Mouse (Mus musculus): ENCODE data around the gene Tspan32.

The Tspan32 gene

DNA sequence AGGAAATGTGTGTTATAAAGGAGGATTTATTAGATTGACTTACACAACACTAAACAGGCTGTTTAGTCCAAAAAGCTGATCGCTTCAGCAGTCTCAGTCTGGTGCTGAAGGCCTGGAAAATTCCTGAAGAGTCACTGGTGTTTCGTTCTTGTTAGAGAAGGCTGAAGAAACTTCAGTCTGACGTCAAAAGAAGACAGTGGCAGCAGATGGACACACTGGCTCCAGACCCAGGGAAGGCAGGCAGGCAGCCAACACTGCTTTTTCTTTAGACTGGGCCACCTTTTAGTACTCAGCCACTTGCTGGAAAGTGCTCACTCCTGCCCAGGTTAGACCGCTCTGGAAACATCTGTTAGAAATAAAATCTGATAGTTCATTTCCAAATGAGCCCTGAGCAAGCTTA is 28.7 kb downstream of the Tspan32 start:
- no peak for DNase-seq (ENCODE audit: low read depth)

DNA sequence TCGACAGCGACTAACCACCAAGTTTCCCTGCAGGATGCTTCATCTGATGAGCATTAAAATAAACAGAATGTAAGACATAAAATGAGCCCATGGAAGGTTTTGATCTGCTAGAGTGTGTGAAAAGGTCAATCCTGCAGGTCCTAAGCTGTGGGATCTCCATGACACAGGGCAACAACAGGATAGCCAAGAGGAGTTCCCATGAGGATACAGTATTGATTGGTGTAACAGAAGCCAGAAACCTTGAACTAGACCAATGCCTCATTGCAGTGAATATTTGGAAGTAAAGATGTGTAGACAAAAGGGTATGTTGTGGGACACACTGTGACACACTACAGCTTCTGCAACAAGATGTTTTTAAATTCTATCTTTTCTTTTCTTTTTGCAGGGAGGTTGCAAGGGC is 29.3 kb downstream of the Tspan32 start:
- no peak for DNase-seq (ENCODE audit: low read depth)

DNA sequence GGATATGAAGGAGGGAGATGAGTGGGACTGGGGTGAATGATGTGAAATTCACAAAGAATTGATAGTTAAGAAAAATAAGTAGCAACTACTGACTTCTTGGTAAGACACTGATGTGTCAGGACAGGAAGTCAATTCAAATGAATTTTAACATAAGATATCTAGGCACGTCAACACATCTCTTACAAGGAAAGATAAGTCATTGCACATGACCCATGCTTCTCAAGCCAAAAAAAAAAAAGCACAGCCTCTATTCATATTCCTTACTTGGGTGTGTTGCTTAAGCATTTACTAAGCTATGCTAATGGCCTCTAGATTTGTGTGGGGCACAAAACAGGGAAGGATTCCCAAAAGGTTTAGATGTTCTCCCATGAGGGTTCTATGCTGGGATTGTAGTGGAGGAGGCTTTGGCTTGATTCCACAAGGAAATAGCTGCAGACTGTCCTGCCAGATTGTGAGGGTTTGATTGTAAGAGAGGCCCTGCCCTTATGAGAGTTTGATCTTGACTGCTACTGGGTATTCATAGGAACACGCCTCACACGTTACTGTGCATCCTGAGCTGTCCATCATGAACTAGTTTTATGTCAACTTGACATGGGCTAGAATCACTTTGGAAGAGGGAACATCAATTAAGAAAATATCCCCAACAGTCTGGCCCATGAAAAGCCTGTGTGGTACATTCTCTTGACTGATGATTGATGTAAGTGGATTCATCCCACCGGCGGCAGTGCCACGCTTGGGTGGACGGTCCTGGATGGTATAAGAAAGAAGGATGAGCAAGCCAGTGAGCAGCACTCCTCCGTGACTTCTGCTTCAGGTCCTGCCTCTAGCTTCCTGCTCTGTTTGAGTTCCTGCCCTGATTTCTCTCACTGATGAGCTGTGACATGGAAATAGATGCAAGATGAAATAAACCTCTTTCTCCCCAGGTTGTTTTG is 29.9 kb downstream of the Tspan32 start:
- no peak for DNase-seq (ENCODE audit: low read depth)

DNA sequence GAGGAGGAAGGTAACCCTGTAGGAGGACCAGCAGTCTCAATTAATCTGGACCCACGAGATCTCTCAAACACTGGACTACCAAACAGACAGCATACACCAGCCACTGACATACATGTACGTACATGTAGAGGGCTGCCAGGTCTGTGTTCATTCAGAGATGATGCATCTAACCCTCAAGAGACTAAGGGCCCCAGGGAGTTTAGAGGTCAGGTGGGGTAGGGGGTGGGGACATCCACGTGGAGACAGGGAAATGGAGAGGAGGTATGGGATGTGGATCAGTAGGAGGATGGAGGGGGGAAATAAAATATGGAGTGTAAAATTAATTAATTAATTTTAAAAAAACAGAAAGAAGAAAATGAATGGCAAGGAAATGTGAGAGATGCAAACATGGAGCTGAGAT is 31.9 kb downstream of the Tspan32 start:
- DNase-seq (ENCODE audit: low read depth): no peak

DNA sequence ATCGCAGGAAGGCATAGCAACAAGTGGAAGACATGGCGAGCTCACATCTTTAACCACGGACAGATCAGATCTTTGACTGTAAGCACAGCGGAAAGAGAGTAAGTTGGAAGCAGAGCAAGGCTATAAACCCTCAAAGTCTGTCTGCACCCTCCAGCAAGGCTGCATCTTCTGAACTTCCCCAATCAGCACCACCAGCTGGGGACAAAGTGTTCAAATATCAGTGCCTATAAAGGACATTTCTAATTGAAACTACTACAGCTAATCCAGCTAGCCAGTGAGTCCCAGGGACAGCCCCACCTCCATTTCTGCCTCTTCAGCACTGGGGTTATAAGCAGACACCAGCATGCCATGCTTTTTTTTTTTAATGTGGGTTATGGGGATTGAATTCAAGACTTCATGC is 32.5 kb downstream of the Tspan32 start:
- no peak for DNase-seq (ENCODE audit: low read depth)

DNA sequence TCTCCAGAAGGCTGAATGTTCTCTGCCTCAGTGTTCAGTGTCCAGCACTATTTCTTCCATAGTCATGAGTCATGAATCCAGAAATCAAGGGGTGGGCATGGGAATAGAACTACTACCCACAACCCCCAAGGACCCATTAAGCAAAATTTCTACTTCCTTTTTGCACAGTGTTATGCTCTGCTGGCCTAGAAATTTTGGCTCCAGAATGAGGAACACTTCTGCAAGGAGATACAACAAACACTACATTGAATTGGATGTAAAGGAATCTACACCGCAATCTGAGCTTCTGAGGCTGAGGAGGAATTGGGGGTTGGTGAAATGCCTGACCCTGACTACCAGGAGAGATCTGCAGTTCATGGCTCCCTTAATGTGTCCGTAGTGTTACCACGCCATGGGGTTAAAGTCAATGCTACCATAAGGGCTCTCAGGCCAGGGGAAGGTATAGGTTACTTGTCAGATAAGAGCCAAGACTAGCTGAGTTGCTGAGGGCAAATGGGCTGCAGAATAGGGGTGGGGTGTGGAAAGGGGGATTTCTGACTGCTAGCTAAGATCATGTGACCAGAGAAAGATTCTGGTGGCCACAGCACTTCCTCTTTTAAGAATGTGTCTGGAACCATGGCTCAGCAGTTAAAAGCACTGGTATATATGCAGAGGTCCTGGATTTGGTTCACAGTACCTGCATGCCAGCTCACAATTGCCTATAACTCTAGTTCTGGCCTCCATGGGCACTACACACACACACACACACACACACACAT is 33.5 kb downstream of the Tspan32 start:
- no peak for DNase-seq (ENCODE audit: low read depth)

DNA sequence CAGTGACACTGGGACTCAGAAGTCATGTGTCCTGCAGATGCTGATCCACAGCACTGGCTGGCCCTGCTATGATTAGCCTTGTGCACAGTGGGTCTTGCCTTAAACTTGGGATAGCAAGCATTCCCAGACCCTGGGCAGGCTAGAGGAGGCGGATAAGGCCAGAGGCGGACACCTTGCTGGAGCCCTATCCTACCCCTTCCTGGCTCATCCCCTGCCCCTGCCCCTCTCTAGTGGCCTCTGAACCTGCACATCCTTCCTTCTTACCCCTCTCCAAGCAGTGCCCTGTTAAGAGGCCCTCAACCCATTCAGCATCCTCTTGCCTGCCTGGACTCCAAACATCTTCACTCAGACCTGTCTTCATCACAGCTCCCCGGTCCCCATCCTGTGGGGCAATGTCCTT is 35.7 kb downstream of the Tspan32 start:
- no peak for DNase-seq (ENCODE audit: low read depth)

DNA sequence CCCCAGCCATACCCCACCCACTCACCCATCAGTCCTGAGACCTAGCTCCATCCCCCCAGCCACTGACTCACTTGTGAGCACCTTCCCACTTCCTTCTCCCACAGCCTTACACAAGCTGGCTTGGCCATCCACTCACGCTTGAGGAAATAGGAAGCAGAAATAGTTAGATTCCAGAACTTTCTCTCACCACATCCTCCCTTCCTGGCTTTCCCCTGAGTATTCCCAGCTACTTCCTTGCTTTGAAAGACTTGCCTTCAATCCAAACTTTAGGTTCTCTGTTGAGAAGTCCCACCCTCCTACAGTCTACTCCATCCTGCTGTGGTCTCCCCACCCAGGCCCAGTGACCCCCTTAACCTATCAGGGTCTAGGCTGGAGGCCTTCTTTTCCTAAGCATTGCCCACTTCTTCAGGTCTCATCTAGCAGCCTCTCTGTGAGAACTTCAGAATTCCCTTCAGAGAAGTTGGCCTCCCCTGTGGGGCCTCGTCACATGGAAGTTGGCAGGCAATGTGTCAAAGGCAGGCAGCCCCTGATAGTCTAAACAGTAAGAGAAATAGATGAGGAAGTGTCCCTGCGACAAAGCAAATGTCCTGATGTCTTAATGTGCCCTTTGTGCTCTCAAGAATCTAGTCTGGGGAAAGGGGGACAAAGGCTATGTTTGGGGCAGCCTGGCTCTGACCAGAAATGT is 36.4 kb downstream of the Tspan32 start:
- DNase-seq (ENCODE audit: low read depth): no peak

DNA sequence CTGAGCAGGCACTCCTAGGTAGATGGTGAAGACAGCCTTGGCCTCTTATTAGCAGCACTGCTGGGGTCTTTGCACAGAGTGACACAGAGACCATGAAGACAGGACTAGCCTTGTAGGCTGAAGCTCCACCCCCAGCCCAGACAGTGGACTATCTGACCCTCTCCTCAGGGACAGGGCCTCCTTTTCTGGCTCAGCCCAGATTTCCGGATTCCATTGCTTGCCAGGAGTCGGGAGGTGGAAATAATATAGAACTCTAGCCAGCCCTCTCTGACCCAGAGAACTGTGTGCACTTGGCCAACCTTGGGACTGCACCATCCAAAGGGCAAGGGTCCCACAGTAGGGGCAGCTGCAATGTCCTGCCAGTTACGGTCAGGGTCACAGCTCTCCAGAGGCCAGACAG is 37.2 kb downstream of the Tspan32 start:
- no peak for DNase-seq (ENCODE audit: low read depth)

DNA sequence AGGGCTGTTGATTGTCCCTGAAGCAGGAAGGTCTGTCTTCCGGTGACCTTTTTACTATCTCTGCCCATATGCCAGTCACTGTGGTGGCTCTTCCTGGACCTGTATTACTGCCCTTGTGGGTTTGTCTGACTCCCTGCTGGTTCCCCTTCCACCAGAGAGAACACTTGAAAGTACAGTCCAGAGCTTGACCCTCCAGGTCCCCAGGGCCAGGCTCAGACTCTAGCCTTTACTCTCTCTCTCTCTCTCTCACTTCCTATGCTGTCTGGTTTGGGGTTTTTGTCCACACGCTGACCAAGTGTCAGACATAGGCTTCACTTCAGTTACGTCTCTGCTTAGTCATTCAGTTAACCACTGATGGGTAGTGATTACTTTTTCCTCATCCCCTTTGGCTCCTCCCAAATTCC is 38.1 kb downstream of the Tspan32 start:
- no peak for DNase-seq (ENCODE audit: low read depth)

DNA sequence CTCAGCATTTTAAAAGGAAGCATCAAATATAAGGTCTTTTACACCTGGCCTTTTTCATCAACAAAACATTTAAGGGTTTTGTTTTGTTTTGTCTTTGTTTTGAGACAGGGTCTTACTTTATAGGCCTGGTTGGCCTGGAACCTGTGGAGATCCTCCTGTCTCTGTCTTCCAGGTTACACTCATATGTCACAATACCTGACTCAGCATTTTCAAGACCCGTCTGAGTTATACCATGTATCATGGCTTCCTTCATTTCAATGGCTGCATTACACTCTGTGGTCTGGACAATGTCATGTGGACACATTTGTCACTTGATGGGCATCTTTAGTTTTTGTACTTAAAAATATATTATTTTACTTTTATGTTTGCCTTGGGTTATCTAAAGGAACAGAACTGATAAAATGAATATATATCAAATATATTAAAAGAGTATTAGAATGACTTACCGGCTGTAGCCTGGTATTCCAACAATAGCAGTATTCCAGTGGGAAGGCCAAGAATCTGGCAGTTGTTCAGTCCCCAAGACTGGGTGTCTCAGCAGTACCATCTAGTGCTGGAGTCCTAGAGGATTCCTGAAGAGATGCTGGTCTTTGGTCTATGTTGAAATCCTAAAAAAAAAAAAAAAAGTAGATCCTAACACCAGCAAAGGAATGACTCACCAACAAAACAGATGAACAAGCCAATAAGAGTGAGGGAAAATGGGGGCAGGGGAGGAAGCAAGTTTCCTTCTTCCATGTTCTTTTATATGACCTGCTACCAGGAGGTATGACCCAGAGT is 39.4 kb downstream of the Tspan32 start:
- no peak for DNase-seq (ENCODE audit: low read depth)

DNA sequence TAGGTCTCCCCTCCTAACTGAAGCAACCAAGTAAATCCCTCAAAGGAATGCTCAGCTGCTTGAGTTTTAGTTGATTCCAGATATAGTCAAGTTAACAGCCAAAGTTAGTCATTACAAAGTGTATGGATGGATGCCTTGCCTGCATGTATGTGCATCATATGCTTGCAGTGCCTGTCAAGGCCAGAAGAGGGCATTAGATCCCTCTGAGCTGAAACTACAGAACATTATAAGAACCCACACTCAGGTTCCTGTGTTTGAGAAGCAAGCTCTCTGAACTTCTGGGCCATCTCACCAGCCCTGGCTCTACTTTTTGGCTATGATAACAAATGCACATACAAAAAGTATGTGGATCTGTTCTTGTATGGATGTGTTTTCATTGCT is 40.0 kb downstream of the Tspan32 start:
- DNase-seq (ENCODE audit: low read depth): no peak

DNA sequence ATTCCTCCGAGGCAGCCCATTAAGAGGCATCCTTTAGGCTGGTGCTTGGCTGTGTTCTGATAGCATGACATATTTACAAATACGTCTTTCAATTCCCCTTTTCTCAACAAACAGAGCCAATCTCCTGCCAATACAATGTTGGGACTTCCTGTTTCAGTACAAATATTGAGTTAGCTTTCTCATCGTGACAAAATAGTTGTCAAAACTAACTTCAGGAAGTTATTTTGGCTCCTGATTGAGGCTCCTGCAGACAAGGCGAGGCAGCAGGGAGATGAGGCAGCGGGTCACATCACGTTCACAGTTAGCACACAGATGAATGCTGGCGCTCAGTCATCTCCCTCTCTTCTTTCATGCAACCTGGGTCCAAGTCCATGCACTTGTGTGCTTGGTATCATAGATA is 41.5 kb downstream of the Tspan32 start:
- DNase-seq (ENCODE audit: low read depth): no peak

DNA sequence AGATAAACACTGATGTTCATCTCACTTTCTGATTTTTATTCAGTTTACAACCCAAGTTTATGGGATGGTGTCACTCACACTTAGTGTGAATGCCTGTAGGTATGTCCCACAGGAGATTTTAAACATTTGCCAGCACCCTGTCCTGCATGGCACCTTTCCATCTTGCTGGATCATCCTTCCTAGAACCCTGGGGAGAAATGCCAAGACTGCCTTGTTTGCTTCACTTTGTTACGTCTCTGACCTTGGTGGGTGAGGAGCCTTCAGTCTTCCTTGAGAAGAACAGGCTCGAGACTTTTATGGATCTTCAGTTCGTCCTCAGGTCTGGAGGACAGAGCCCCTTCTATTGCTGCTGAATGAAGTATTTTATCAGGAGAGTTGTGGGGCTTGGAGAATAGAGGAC is 44.5 kb downstream of the Tspan32 start:
- no peak for DNase-seq (ENCODE audit: low read depth)

DNA sequence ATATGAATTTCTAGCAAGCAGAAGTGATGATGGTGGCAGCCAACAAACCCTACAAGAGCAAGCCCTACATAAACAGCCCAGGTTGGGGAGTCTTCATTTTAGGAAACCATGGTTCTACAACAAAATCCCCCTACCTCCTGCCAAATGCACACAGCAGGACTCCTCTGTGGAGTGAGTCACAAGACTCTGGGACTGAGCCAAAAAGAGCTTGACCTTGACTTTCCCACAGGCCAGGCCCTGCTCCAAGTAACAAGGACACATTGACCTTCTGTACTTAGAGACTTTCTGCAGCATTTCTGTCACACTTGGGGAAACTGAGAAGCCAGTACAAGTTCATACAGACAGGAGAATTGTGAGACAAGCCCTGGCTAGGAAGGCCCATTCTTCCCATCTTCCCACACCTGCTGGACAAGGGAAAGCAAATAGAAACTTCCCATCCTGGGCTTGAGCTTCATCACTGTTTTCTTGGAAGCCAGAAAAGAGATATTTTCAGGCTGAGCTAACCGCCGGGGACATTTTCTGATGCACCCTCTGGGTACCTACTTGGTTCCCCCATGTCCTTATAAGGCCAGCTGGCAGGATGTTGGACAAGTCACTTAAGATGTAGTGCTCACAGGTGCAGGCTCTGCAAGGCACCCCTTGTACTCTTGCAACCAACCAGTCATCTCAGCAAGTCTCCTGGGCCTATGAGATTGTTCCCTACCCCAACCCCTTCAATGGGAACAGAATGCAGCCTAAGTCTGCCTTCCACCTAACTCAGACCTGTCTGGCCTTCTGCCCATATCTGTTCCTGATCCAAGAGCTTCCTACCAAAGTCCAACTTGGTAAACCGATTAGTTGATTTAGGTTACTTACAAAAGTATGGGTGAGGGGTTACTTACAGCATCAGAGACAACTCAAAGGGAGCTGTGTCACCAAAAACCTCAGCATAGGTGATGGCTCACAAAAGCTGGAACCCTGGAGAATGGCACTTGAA is 45.3 kb downstream of the Tspan32 start:
- DNase-seq (ENCODE audit: low read depth): no peak

DNA sequence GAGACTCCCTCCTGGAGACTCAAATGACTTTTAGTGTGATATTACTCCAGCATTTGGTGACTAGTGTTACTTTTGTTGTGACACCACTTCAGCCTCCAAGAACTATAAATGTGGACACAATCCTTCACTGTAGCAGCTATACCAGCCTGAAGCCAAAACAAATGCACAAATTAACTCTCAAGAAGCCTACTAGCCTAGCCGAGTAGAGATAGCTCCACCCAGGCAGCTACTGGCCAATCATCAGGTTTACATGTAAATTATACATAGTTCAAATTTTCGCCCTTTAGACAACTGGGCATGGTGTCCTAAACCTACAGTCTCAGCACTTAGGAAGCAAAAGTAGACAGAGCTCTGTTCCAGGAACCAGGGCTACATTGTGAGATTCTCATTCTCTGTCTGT is 46.5 kb downstream of the Tspan32 start:
- DNase-seq (ENCODE audit: low read depth): no peak

DNA sequence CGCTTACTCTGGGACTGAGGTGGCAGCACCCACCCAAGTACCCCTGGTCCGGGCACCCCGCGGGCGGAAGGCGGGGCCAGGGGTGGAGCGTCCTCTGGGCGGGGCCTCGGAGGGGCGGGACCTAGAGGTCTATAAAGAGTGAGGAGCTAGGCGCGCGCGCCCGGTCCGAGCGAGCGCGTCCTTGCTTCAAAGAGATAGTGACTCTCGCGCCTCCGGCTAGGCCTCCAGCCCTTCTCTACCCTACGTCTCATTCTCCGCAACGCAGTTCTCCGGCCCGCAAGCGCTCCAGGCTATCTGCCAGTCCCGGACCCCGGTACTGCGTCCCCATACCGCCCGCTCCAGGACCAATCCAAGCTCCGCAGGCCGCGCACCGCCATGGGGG is 47.8 kb downstream of the Tspan32 start, which contains the start of gene Cd81:
Cd81 (plus strand) TSS at position 114 of the 382 bp plus-strand sequence.
- peak; percentile 77 for DNase-seq (ENCODE audit: low read depth)

DNA sequence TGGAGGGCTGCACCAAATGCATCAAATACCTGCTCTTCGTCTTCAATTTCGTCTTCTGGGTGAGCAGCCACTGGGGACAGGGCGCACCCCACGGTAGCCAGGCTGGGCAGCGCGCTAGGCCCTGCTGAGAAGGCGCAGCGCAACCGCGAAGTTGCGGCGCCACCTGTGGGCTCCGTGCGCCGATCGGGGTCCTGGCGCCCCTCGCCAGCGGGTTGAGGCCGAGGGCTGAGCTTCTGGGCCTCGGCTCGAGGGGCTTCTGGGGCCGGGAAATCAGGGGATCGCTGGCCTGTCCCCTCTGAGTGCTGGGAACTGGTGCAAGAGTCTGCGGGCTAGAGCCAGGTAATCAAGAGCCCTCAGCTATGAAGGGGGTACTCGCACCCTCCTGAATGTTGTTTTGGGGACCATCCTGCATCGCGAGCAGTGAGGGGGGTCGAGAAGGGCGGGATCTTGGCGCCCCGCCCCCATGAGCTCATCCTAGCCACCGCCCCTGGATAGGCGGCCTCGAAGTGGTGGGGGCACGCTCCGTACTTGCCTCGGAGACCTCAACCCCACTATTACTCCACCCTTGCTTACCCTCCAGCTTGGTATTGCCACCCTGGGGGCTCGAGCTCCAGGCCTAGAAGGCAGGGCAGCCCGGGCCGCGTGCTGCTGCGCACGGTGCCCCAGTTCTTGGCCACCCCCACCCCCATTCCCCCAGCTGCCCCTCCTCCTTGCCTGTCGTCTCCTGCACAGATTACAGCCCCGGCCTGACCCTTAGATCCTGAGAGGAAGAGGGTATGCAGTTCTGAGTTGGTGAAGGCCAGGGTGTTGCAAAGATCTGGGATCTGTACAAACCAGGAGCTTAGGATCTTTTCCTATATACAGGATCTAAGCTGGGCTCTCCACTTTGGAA is 48.4 kb downstream of the Tspan32 start:
- peak; percentile 54 for DNase-seq (ENCODE audit: low read depth)

DNA sequence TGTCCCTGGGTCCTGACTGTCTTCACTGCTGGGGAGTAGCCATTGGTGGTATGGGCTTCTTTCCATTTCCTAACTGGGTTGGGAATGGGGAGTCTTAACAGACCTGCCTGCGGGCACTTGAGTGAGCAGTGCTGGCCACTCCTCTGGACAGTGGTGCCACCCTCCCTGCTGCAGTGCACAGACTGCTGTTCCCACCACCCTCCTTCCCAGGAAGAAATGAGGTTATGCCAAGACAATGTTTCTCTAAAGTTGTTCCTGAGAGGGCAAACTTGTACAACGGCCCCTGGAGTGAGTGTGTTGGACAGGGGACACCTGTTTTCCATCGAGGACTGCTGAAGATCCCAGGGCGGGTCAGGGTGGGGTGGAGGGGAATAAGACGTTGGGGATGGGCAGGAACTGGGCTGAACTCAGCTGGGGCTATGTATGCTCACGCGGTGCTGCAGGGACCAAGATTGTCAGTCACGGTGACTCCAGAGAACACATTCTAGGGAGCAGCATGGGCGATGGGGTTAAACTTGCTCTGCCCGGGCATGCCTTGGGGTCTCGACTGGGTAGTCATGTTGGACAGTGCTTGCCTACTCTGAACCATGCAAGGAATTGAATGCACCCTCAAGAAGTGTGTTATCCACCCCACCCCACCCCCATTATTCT is 49.2 kb downstream of the Tspan32 start:
- DNase-seq (ENCODE audit: low read depth): no peak

All from naive thymus-derived CD4-positive, alpha-beta T cell, adult 2 months (primary cell).